19 mouse cellular contexts compared by ENCODE assay signal in the genomic region with DNA sequence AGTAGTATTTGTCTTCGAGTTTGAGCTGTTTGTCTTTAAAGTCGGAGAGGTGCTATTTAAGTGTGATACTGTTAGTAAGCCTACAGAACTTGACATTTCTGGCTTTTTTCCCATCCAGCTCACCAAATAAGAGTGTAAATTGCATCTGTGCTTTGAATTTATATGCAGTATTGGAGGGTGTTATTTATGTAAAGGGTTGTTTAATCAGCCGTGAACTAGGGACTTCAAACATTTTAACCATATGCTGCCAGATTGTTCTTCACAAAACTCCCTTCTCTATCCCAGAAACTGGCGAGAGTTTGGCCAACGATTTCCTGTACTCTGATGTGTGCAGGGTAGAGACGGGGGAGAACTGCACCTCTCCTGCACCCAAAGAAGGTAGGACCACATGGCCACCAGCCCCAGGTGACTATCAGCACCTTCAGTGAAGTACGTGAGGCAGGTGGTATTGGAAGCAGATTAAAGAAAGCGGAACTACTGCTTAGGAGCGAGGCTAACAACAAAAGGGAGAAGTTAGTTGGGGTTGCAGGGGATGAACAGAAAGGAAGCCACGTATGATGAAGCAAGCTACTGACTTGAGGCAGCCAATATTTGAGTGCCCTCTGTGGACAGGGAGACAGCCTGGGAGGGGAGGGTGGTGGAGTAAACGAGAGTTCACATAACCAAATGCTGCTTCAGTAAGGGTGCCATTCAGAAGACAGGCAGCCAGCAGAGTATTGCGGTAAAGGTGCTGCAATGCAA.
DNase-seq lines count a peak whose midpoint lies in the region; ATAC-seq and TF ChIP-seq lines count a peak whose summit lies in the region.
"Had no signal": no experiment of that assay in that cellular context is flagged by ENCODE, and none has a peak within 500 bp of the region (broad histone marks: within the 10 kb centered on the region; RNA-seq: fewer than 3 reads in every experiment).

No protein-coding gene starts in this region.

- no peak overlapping the region for H3K4me2 ChIP-seq in forebrain, embryonic 14.5 days (ENCODE audit: low read length)
- H3K4me2 ChIP-seq in lung, embryonic 14.5 days: no peak overlapping the region
- H3K4me2 ChIP-seq: embryonic facial prominence, embryonic 12.5 days; limb, embryonic 15.5 days had no signal

- no peak overlapping the region for H3K27ac ChIP-seq in forebrain, embryonic 14.5 days (ENCODE audit: low read depth, low read length)
- no peak overlapping the region for H3K27ac ChIP-seq in forebrain, embryonic 10.5 days
- 0 out of 2 replicates have a peak overlapping the region, but pooled peaks have one; percentile 13 for H3K27ac ChIP-seq in lung, embryonic 14.5 days (ENCODE audit: low read depth)
- H3K27ac ChIP-seq: embryonic facial prominence, embryonic 12.5 days; heart, embryonic 10.5 days; kidney, postnatal 0 days; limb, embryonic 15.5 days; midbrain, embryonic 10.5 days had no signal

- no peaks in the 10 kb centered on the region for H3K27me3 ChIP-seq in forebrain, embryonic 14.5 days (replicated peaks; ENCODE audit: control insufficient read depth, insufficient read depth, low read length)
- H3K27me3 ChIP-seq in forebrain, embryonic 10.5 days (ENCODE audit: poor library complexity, severe bottlenecking): no peaks in the 10 kb centered on the region
- H3K27me3 ChIP-seq in lung, embryonic 14.5 days (ENCODE audit: insufficient read depth, low read length): no peaks in the 10 kb centered on the region
- H3K27me3 ChIP-seq: embryonic facial prominence, embryonic 12.5 days; limb, embryonic 15.5 days; Patski had no signal

- TF ChIP-seq CTCF in lung, embryonic 14.5 days (IDR thresholded peaks at IDR 0.05; ENCODE audit: low read depth): no peak

- H3K4me1 ChIP-seq in forebrain, embryonic 14.5 days (ENCODE audit: control insufficient read depth, insufficient read depth, low read length): no peaks in the 10 kb centered on the region
- no peaks in the 10 kb centered on the region for H3K4me1 ChIP-seq in forebrain, embryonic 10.5 days
- H3K4me1 ChIP-seq in lung, embryonic 14.5 days (ENCODE audit: insufficient read depth): no peaks in the 10 kb centered on the region; the same call in 1 of the 2 replicates
- H3K4me1 ChIP-seq: midbrain, embryonic 10.5 days had no signal

- no peaks in the 10 kb centered on the region for H3K36me3 ChIP-seq in forebrain, embryonic 14.5 days (ENCODE audit: control insufficient read depth, insufficient read depth, low read length)
- peaks cover 29% of the 10 kb centered on the region for H3K36me3 ChIP-seq in forebrain, embryonic 10.5 days (replicated peaks)
- H3K36me3 ChIP-seq in lung, embryonic 14.5 days (ENCODE audit: insufficient read depth): peaks cover 14% of the 10 kb centered on the region; the same call in 1 of the 2 replicates
- H3K36me3 ChIP-seq: embryonic facial prominence, embryonic 12.5 days had no signal

- whole genome bisulfite sequencing in forebrain, embryonic 14.5 days: 64% methylated on average over 12 of the region's 12 CpGs
- whole genome bisulfite sequencing in forebrain, embryonic 10.5 days: 88% methylated on average over 12 of the region's 12 CpGs
- 55% methylated on average over 12 of the region's 12 CpGs for WGBS in lung, embryonic 14.5 days

- no peak overlapping the region for H3K4me3 ChIP-seq in forebrain, embryonic 14.5 days (ENCODE audit: low read depth, low read length)
- no peak overlapping the region for H3K4me3 ChIP-seq in forebrain, embryonic 10.5 days
- H3K4me3 ChIP-seq in lung, embryonic 14.5 days (ENCODE audit: low read depth, low read length): no peak overlapping the region
- H3K4me3 ChIP-seq: embryonic facial prominence, embryonic 12.5 days; heart, embryonic 10.5 days; limb, embryonic 15.5 days; midbrain, embryonic 10.5 days; myocyte had no signal

- no peak overlapping the region for H3K9ac ChIP-seq in forebrain, embryonic 14.5 days (ENCODE audit: low read length)
- no peak overlapping the region for H3K9ac ChIP-seq in lung, embryonic 14.5 days
- H3K9ac ChIP-seq: embryonic facial prominence, embryonic 12.5 days; limb, embryonic 15.5 days had no signal

- DNase-seq in forebrain, embryonic 14.5 days (ENCODE audit: low spot score): peak; percentile 71
- no peak for DNase-seq in forebrain, embryonic 10.5 days (ENCODE audit: extremely low spot score, low spot score)
- peak; percentile 26 for DNase-seq in lung, embryonic 14.5 days
- DNase-seq in lung, postnatal 14 days: no peak
- no peak for DNase-seq in c-Kit-positive CD71-positive TER-119-positive erythroid progenitor cells, embryonic 14.5 days (ENCODE audit: low spot score)
- DNase-seq in gastrocnemius, postnatal 10 days: no peak
- DNase-seq: cerebellum, adult 11-12 months; heart, postnatal 4 days; thymus, postnatal 25 days had no signal

- no peaks in the 10 kb centered on the region for H3K9me3 ChIP-seq in forebrain, embryonic 14.5 days (replicated peaks; ENCODE audit: control insufficient read depth, low read length)
- H3K9me3 ChIP-seq in forebrain, embryonic 10.5 days: no peaks in the 10 kb centered on the region
- H3K9me3 ChIP-seq in lung, embryonic 14.5 days (ENCODE audit: low read depth, low read length): no peaks in the 10 kb centered on the region
- H3K9me3 ChIP-seq: embryonic facial prominence, embryonic 12.5 days; heart, embryonic 10.5 days; limb, embryonic 15.5 days; midbrain, embryonic 10.5 days had no signal

- ATAC-seq in forebrain, embryonic 14.5 days: 0 out of 2 replicates have a peak, but pooled peaks have one; percentile 38
- peak; percentile 22; the same call in 1 of the 2 replicates for ATAC-seq in lung, embryonic 14.5 days (ENCODE audit: insufficient read depth)
- peak; percentile 99 for ATAC-seq in granulocyte monocyte progenitor cell, adult 5-6 weeks (replicated peaks; ENCODE audit: poor library complexity, severe bottlenecking)
- ATAC-seq in monocyte, adult 5-6 weeks (replicated peaks; ENCODE audit: insufficient number of reproducible peaks, low FRiP score, low TSS enrichment, poor library complexity, severe bottlenecking): peak; percentile 94
- ATAC-seq: intestine, embryonic 16.5 days; Patski had no signal

Comparison
In these comparisons a context has a peak if more than half of its experiments do, and no peak if none do; other contexts are left out.
1. DNase-seq: peak in forebrain, embryonic 14.5 days (single experiment) and lung, embryonic 14.5 days (single experiment); none in forebrain, embryonic 10.5 days (single experiment), lung, postnatal 14 days (single experiment), c-Kit-positive CD71-positive TER-119-positive erythroid progenitor cells, embryonic 14.5 days (single experiment) and gastrocnemius, postnatal 10 days (single experiment).
2. ATAC-seq: peak in every context shown above with its lines; median percentile 99 in granulocyte monocyte progenitor cell, adult 5-6 weeks; 94 in monocyte, adult 5-6 weeks; 38 in forebrain, embryonic 14.5 days; 22 in lung, embryonic 14.5 days.